Mouse (Mus musculus): ENCODE results near the gene Ckap2l. TPM values are rescaled to one million over a fixed set of nuclear protein-coding genes. Genes with fewer than 3 reads are reported as not detected.

The Ckap2l gene
- polyA plus RNA-seq, 1 experiment from 2014 or later, result 53.4 TPM

GRCm38 (mm10) chr2:129233218-129233617, 63.8 kb downstream of the Ckap2l start:
- no peak for ATAC-seq (ENCODE audit: insufficient number of reproducible peaks, insufficient read depth, low FRiP score, low TSS enrichment, low read depth)
- Histone ChIP-seq H3K4me3 (no peak overlapping the region), H3K4me2 (no peak overlapping the region), H3K9me3 (no peaks in the 10 kb centered on the region), H3K9ac (no peak overlapping the region), H3K27ac (no peak overlapping the region), H3K4me1 (no peaks in the 10 kb centered on the region), H3K36me3 (no peaks in the 10 kb centered on the region), H3K27me3 (no peaks in the 10 kb centered on the region)
- WGBS, result 79% methylated on average over 1 of the region's 1 CpGs

DNA sequence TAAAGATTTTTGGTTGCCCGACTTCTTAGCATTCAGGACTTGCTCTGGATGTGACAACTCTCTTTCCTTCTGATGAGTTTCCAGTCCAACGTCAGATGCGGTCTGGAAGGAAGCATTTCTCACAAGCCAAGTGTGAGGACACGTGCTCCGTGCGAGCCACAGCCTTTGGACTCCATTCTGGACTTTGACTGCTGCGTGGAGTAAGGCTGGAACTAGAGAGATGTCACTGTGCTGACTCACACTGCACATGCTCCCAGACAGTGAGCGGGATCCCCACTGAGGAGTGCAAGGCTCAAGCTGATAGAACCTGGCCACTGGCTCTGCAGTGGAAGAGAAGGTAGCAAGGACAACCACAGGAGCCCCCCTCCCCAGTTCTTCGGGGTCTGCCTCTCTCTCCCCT, 64.5 kb downstream of the Ckap2l start:
- ATAC-seq (ENCODE audit: insufficient number of reproducible peaks, insufficient read depth, low FRiP score, low TSS enrichment, low read depth), result no peak
- H3K36me3 ChIP-seq, result no peaks in the 10 kb centered on the region
- no peak overlapping the region for H3K4me2 ChIP-seq
- H3K4me1 ChIP-seq, result no peaks in the 10 kb centered on the region
- 88% methylated on average over 9 of the region's 9 CpGs for WGBS
- H3K4me3 ChIP-seq, result no peak overlapping the region
- H3K9ac ChIP-seq, result no peak overlapping the region
- no peaks in the 10 kb centered on the region for H3K9me3 ChIP-seq
- no peaks in the 10 kb centered on the region for H3K27me3 ChIP-seq
- H3K27ac ChIP-seq, result no peak overlapping the region

- no peaks in the 10 kb centered on the region for H3K9me3 ChIP-seq
- no peak for ATAC-seq (ENCODE audit: insufficient number of reproducible peaks, insufficient read depth, low FRiP score, low TSS enrichment, low read depth)
- H3K36me3 ChIP-seq, result no peaks in the 10 kb centered on the region
- H3K27me3 ChIP-seq, result no peaks in the 10 kb centered on the region
- 62% methylated on average over 4 of the region's 4 CpGs for WGBS
- H3K27ac ChIP-seq, result no peak overlapping the region
- no peak overlapping the region for H3K4me2 ChIP-seq
- H3K4me1 ChIP-seq, result no peaks in the 10 kb centered on the region
- no peak overlapping the region for H3K4me3 ChIP-seq
- H3K9ac ChIP-seq, result no peak overlapping the region
Observed at GRCm38 (mm10) chr2:129232023-129232422, 65.0 kb downstream of the Ckap2l start.

DNA sequence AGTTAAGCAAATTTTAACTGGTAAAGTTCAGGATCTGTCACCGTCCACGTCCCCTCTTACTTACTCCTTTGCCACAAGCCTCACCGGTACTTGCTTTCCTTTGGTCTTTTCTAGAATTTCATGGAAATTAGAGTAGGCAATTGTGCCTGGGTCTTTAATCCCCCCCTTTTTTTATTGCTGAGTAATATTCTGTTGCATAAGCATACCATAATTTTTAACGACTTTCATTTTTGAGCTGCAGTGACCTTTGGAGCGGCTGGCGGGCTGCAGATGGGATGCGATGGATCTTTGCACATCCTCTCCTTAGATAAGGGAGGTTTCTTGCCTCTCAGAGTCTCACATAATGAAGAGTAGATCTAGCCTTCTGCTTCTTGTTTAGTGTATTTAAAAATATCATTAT, 67.7 kb downstream of the Ckap2l start:
- Histone ChIP-seq H3K9me3 (no peaks in the 10 kb centered on the region), H3K4me2 (no peak overlapping the region), H3K27ac (no peak overlapping the region), H3K4me3 (no peak overlapping the region), H3K9ac (no peak overlapping the region), H3K36me3 (no peaks in the 10 kb centered on the region), H3K4me1 (no peaks in the 10 kb centered on the region), H3K27me3 (no peaks in the 10 kb centered on the region)
- 93% methylated on average over 7 of the region's 7 CpGs for WGBS
- no peak for ATAC-seq (ENCODE audit: insufficient number of reproducible peaks, insufficient read depth, low FRiP score, low TSS enrichment, low read depth)

GRCm38 (mm10) chr2:129228571-129228970, 68.4 kb downstream of the Ckap2l start:
- no peak overlapping the region for H3K4me3 ChIP-seq
- no peaks in the 10 kb centered on the region for H3K4me1 ChIP-seq
- H3K36me3 ChIP-seq, result no peaks in the 10 kb centered on the region
- no peaks in the 10 kb centered on the region for H3K9me3 ChIP-seq
- H3K27ac ChIP-seq, result no peak overlapping the region
- H3K9ac ChIP-seq, result no peak overlapping the region
- ATAC-seq (ENCODE audit: insufficient number of reproducible peaks, insufficient read depth, low FRiP score, low TSS enrichment, low read depth), result no peak
- no peaks in the 10 kb centered on the region for H3K27me3 ChIP-seq
- 89% methylated on average over 4 of the region's 4 CpGs for WGBS
- H3K4me2 ChIP-seq, result no peak overlapping the region

DNA sequence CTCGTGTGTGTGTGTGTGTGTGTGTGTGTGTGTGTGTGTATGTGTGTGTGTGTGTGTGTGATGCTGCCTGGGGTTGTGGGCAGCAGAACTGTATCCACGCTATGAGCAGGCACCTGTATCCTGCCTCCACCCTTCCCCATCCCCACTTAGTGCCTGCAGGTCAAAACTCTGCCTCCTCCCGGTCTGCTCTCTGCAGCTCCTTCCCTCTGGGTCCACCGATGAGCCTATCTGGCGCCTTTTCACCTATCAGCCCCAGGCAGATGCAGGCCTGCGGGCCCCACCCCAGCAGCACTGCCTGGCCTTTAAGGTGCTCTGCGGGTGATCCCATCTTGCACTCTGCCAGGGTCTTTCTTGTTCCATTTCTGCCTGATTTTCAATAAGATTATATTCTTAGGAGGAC, 69.3 kb downstream of the Ckap2l start:
- WGBS, result 84% methylated on average over 5 of the region's 7 CpGs
- Histone ChIP-seq H3K4me1 (no peaks in the 10 kb centered on the region), H3K9ac (no peak overlapping the region), H3K36me3 (no peaks in the 10 kb centered on the region), H3K27ac (no peak overlapping the region), H3K9me3 (no peaks in the 10 kb centered on the region), H3K4me2 (no peak overlapping the region), H3K4me3 (no peak overlapping the region), H3K27me3 (no peaks in the 10 kb centered on the region)
- no peak for ATAC-seq (ENCODE audit: insufficient number of reproducible peaks, insufficient read depth, low FRiP score, low TSS enrichment, low read depth)

GRCm38 (mm10) chr2:129227011-129227529, 69.9 kb downstream of the Ckap2l start:
- Histone ChIP-seq H3K4me3 (no peak overlapping the region), H3K36me3 (no peaks in the 10 kb centered on the region), H3K27ac (no peak overlapping the region), H3K9ac (no peak overlapping the region), H3K4me2 (no peak overlapping the region), H3K4me1 (no peaks in the 10 kb centered on the region), H3K9me3 (no peaks in the 10 kb centered on the region), H3K27me3 (no peaks in the 10 kb centered on the region)
- WGBS, result 71% methylated on average over 7 of the region's 7 CpGs
- no peak for ATAC-seq (ENCODE audit: insufficient number of reproducible peaks, insufficient read depth, low FRiP score, low TSS enrichment, low read depth)

GRCm38 (mm10) chr2:129226296-129226851, 70.6 kb downstream of the Ckap2l start:
- Histone ChIP-seq H3K4me1 (no peaks in the 10 kb centered on the region), H3K4me3 (no peak overlapping the region), H3K36me3 (no peaks in the 10 kb centered on the region), H3K4me2 (no peak overlapping the region), H3K9me3 (no peaks in the 10 kb centered on the region), H3K27ac (no peak overlapping the region), H3K27me3 (no peaks in the 10 kb centered on the region), H3K9ac (no peak overlapping the region)
- 70% methylated on average over 11 of the region's 11 CpGs for WGBS
- no peak for ATAC-seq (ENCODE audit: insufficient number of reproducible peaks, insufficient read depth, low FRiP score, low TSS enrichment, low read depth)

- H3K4me3 ChIP-seq, result no peak overlapping the region
- 88% methylated on average over 17 of the region's 17 CpGs for WGBS
- H3K9ac ChIP-seq, result no peak overlapping the region
- H3K27me3 ChIP-seq, result no peaks in the 10 kb centered on the region
- H3K9me3 ChIP-seq, result no peaks in the 10 kb centered on the region
- H3K27ac ChIP-seq, result no peak overlapping the region
- no peak overlapping the region for H3K4me2 ChIP-seq
- H3K4me1 ChIP-seq, result no peaks in the 10 kb centered on the region
- ATAC-seq (ENCODE audit: insufficient number of reproducible peaks, insufficient read depth, low FRiP score, low TSS enrichment, low read depth), result no peak
- H3K36me3 ChIP-seq, result no peaks in the 10 kb centered on the region
Observed at GRCm38 (mm10) chr2:129225251-129225819, 71.7 kb downstream of the Ckap2l start.

DNA sequence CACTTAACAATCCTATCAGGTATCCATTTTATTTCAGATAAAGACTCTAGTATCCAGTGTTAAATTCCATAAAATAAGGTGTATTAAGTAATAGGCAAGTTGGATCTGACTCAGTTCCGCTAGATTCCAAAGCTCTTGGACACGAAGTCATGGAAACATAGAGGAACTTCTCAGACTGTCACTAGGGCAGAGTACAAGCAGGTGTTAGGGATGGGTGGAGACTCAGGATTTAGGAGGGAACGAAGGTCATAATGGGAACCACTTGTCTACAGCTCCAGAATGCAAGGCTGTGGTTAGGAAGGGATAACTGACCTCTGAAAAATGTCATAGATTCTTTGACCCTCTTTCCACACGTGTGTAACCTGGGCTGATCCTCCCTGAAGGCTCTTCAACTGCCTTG, 72.8 kb downstream of the Ckap2l start:
- Histone ChIP-seq H3K27me3 (no peaks in the 10 kb centered on the region), H3K36me3 (no peaks in the 10 kb centered on the region), H3K4me2 (no peak overlapping the region), H3K27ac (no peak overlapping the region), H3K9ac (no peak overlapping the region), H3K4me1 (no peaks in the 10 kb centered on the region), H3K4me3 (no peak overlapping the region), H3K9me3 (no peaks in the 10 kb centered on the region)
- no peak for ATAC-seq (ENCODE audit: insufficient number of reproducible peaks, insufficient read depth, low FRiP score, low TSS enrichment, low read depth)
- WGBS, result 64% methylated on average over 4 of the region's 4 CpGs

DNA sequence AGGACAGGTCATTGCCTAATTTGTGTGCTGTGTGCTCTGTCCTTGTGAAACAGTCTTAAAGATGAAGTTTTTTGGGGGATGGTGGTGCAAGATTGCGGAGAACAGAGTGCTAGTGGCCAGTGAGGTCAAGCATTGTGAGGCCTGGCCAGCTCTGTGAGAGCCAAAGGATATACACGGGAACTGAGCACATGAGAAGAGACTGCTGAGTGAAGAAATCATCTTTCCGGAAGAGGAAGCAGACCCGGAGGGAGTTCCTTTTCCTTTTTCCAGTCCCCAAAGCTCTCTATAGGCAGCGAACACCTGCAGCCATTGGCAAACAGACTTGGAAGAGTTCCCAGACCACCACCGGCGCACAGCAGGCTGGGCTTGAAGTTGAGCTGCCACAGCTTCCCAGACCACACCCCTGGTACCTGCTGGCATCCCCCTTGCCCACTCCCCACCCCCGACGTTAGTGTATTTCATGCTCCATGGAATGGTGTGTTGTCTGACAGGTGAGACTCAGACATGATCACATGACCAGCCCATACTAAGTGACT, 75.8 kb downstream of the Ckap2l start:
- H3K4me2 ChIP-seq, result no peak overlapping the region
- H3K36me3 ChIP-seq, result no peaks in the 10 kb centered on the region
- 82% methylated on average over 9 of the region's 9 CpGs for WGBS
- no peaks in the 10 kb centered on the region for H3K4me1 ChIP-seq
- no peak overlapping the region for H3K4me3 ChIP-seq
- no peak for ATAC-seq (ENCODE audit: insufficient number of reproducible peaks, insufficient read depth, low FRiP score, low TSS enrichment, low read depth)
- no peaks in the 10 kb centered on the region for H3K27me3 ChIP-seq
- H3K9me3 ChIP-seq, result no peaks in the 10 kb centered on the region
- no peak overlapping the region for H3K27ac ChIP-seq
- no peak overlapping the region for H3K9ac ChIP-seq

- no peaks in the 10 kb centered on the region for H3K27me3 ChIP-seq
- H3K4me2 ChIP-seq, result no peak overlapping the region
- no peak overlapping the region for H3K27ac ChIP-seq
- no peaks in the 10 kb centered on the region for H3K36me3 ChIP-seq
- no peak overlapping the region for H3K9ac ChIP-seq
- no peaks in the 10 kb centered on the region for H3K9me3 ChIP-seq
- WGBS, result 82% methylated on average over 4 of the region's 4 CpGs
- no peaks in the 10 kb centered on the region for H3K4me1 ChIP-seq
- H3K4me3 ChIP-seq, result no peak overlapping the region
- no peak for ATAC-seq (ENCODE audit: insufficient number of reproducible peaks, insufficient read depth, low FRiP score, low TSS enrichment, low read depth)
Observed at GRCm38 (mm10) chr2:129218537-129219105, 78.4 kb downstream of the Ckap2l start.
